Mouse (Mus musculus) neural tube, embryonic 15.5 days (tissue): ENCODE data around the gene Foxp1. TPM values are rescaled to one million over a fixed set of nuclear protein-coding genes. Genes with fewer than 3 reads are reported as not detected.
A peak's percentile ranks its signal among the peaks of the same experiment; 100 is the strongest.

ENCODE experiments used
- ATAC-seq: fragments of 200-750 bp; cut with Nextera tagmentation; 2 replicates; pipeline ENCODE4 v1.8.0; 2017; ENCODE audit warnings: mild to moderate bottlenecking, moderate TSS enrichment, moderate library complexity; ENCODE audit not compliant: low FRiP score
- H3K27ac ChIP-seq: fragments of 300-500 bp; sonication (generic); replicated peaks from 2 replicates; pipeline ENCODE4 v1.5.1; 2015; ENCODE audit warnings: mild to moderate bottlenecking, inconsistent platforms
- H3K27me3 ChIP-seq: fragments of 300-500 bp; sonication (generic); replicated peaks from 2 replicates; pipeline ENCODE4 v1.6.1; 2015; ENCODE audit warnings: inconsistent platforms
- H3K36me3 ChIP-seq: fragments of 300-500 bp; sonication (generic); 2 replicates; pipeline ENCODE4 v1.6.1; 2015; ENCODE audit warnings: inconsistent platforms
- H3K4me1 ChIP-seq: fragments of 300-500 bp; sonication (generic); 2 replicates; pipeline ENCODE4 v1.6.1; 2015; ENCODE audit warnings: inconsistent platforms
- H3K4me2 ChIP-seq: fragments of 300-500 bp; sonication (generic); 2 replicates; pipeline ENCODE4 v1.6.1; 2015; ENCODE audit warnings: inconsistent platforms, mild to moderate bottlenecking, moderate library complexity
- H3K4me3 ChIP-seq: fragments of 300-500 bp; sonication (generic); replicated peaks from 2 replicates; pipeline ENCODE4 v1.5.1; 2015; ENCODE audit warnings: mild to moderate bottlenecking, inconsistent platforms
- H3K9ac ChIP-seq: fragments of 300-500 bp; sonication (generic); replicated peaks from 2 replicates; pipeline ENCODE4 v1.6.1; 2015; ENCODE audit warnings: mild to moderate bottlenecking, inconsistent platforms
- H3K9me3 ChIP-seq: fragments of 300-500 bp; sonication (generic); replicated peaks from 2 replicates; pipeline ENCODE4 v1.6.1; 2016; ENCODE audit warnings: inconsistent platforms
- WGBS: fragments of 180-500 bp; shearing (Covaris S2); methylation state at CpG from one replicate; pipeline ENCODE4 v1.1.7; 2015; ENCODE audit warnings: mixed read lengths; 5-methylcytosine and 5-hydroxymethylcytosine counted together
- polyA plus RNA-seq: library from polyadenylated mRNA; unstranded; fragments of >200 nt; fragmentation: Nextera tagmentation; extraction: Ambion mirVana; gene quantifications from 2 replicates; pipeline ENCODE4 v1.2.1, GENCODE M21; 2015

Foxp1 gene
- polyA plus RNA-seq, 1 experiment from 2014 or later, result 51.0 TPM

- Histone ChIP-seq H3K9me3 (no peaks in the 10 kb centered on the region), H3K36me3 (no peaks in the 10 kb centered on the region), H3K4me3 (no peak overlapping the region), H3K27me3 (no peaks in the 10 kb centered on the region), H3K4me2 (no peak overlapping the region), H3K9ac (no peak overlapping the region), H3K27ac (no peak overlapping the region), H3K4me1 (peaks cover 21% of the 10 kb centered on the region; the same call in 1 of the 2 replicates)
- ATAC-seq, result no peak
- 50% methylated on average over 7 of the region's 7 CpGs for WGBS
Observed at GRCm38 (mm10) chr6:99104446-99104845, 418.1 kb downstream of the Foxp1 start.

- Histone ChIP-seq H3K4me1 (peaks cover 21% of the 10 kb centered on the region; the same call in 1 of the 2 replicates), H3K4me2 (no peak overlapping the region), H3K9me3 (no peaks in the 10 kb centered on the region), H3K4me3 (no peak overlapping the region), H3K36me3 (no peaks in the 10 kb centered on the region), H3K27ac (no peak overlapping the region), H3K9ac (no peak overlapping the region), H3K27me3 (no peaks in the 10 kb centered on the region)
- 40% methylated on average over 3 of the region's 3 CpGs for WGBS
- ATAC-seq, result no peak
Observed at GRCm38 (mm10) chr6:99103911-99104310, 418.6 kb downstream of the Foxp1 start.

GRCm38 (mm10) chr6:99101489-99101908, 421.0 kb downstream of the Foxp1 start:
- 17% methylated on average over 6 of the region's 6 CpGs for WGBS
- no peak overlapping the region for H3K27ac ChIP-seq
- ATAC-seq, result no peak

GRCm38 (mm10) chr6:99100331-99100730, 422.2 kb downstream of the Foxp1 start:
- no peak overlapping the region for H3K4me3 ChIP-seq
- no peak overlapping the region for H3K27ac ChIP-seq
- H3K4me1 ChIP-seq, result peaks cover 33% of the 10 kb centered on the region
- WGBS, result 73% methylated on average over 5 of the region's 5 CpGs
- peaks cover 4% of the 10 kb centered on the region; the same call in 1 of the 2 replicates for H3K27me3 ChIP-seq
- no peaks in the 10 kb centered on the region for H3K36me3 ChIP-seq
- no peak overlapping the region for H3K4me2 ChIP-seq
- H3K9me3 ChIP-seq, result no peaks in the 10 kb centered on the region
- no peak overlapping the region for H3K9ac ChIP-seq
- ATAC-seq, result no peak

More at GRCm38 (mm10) chr6:99101489-99101908, 421.0 kb downstream of the Foxp1 start:
- no peak overlapping the region for H3K9ac ChIP-seq
- H3K4me2 ChIP-seq, result peak overlapping the region; percentile 17; the same call in 1 of the 2 replicates
- no peak overlapping the region for H3K4me3 ChIP-seq
- H3K27me3 ChIP-seq, result peaks cover 4% of the 10 kb centered on the region; the same call in 1 of the 2 replicates
- peaks cover 23% of the 10 kb centered on the region; the same call in 1 of the 2 replicates for H3K4me1 ChIP-seq
- no peaks in the 10 kb centered on the region for H3K36me3 ChIP-seq
- no peaks in the 10 kb centered on the region for H3K9me3 ChIP-seq

GRCm38 (mm10) chr6:99099781-99100180, 422.7 kb downstream of the Foxp1 start:
- H3K4me3 ChIP-seq, result no peak overlapping the region
- no peak overlapping the region for H3K27ac ChIP-seq
- peaks cover 4% of the 10 kb centered on the region; the same call in 1 of the 2 replicates for H3K27me3 ChIP-seq
- no peak for ATAC-seq
- H3K4me1 ChIP-seq, result peaks cover 37% of the 10 kb centered on the region
- no peaks in the 10 kb centered on the region for H3K9me3 ChIP-seq
- H3K4me2 ChIP-seq, result no peak overlapping the region
- H3K36me3 ChIP-seq, result no peaks in the 10 kb centered on the region
- WGBS, result 49% methylated on average over 4 of the region's 4 CpGs
- H3K9ac ChIP-seq, result no peak overlapping the region

GRCm38 (mm10) chr6:99097191-99097590, 425.3 kb downstream of the Foxp1 start:
- Histone ChIP-seq H3K4me1 (peaks cover 35% of the 10 kb centered on the region), H3K9me3 (no peaks in the 10 kb centered on the region), H3K4me3 (no peak overlapping the region), H3K27me3 (peaks cover 4% of the 10 kb centered on the region; the same call in 1 of the 2 replicates), H3K27ac (no peak overlapping the region), H3K36me3 (no peaks in the 10 kb centered on the region), H3K9ac (no peak overlapping the region), H3K4me2 (no peak overlapping the region)
- 37% methylated on average over 7 of the region's 7 CpGs for WGBS
- no peak for ATAC-seq

- Histone ChIP-seq H3K9me3 (no peaks in the 10 kb centered on the region), H3K4me1 (peaks cover 33% of the 10 kb centered on the region), H3K4me3 (no peak overlapping the region), H3K27ac (no peak overlapping the region), H3K27me3 (peaks cover 4% of the 10 kb centered on the region; the same call in 1 of the 2 replicates), H3K4me2 (no peak overlapping the region), H3K36me3 (no peaks in the 10 kb centered on the region), H3K9ac (no peak overlapping the region)
- 58% methylated on average over 7 of the region's 7 CpGs for WGBS
- ATAC-seq, result no peak
Observed at GRCm38 (mm10) chr6:99096776-99097166, 425.8 kb downstream of the Foxp1 start.

- Histone ChIP-seq H3K27me3 (peaks cover 4% of the 10 kb centered on the region; the same call in 1 of the 2 replicates), H3K4me3 (peak overlapping the region; percentile 12; the same call in 1 of the 2 replicates), H3K4me1 (peaks cover 28% of the 10 kb centered on the region), H3K36me3 (no peaks in the 10 kb centered on the region), H3K4me2 (peak overlapping the region; percentile 46), H3K27ac (no peak overlapping the region), H3K9ac (no peak overlapping the region), H3K9me3 (no peaks in the 10 kb centered on the region)
- WGBS, result 38% methylated on average over 12 of the region's 12 CpGs
- ATAC-seq, result no peak
Observed at GRCm38 (mm10) chr6:99096105-99096775, 426.3 kb downstream of the Foxp1 start.

- H3K4me3 ChIP-seq, result peak overlapping the region; percentile 12; the same call in 1 of the 2 replicates
- no peak for ATAC-seq
- WGBS, result 23% methylated on average over 18 of the region's 18 CpGs
Observed at GRCm38 (mm10) chr6:99095185-99096104, 427.1 kb downstream of the Foxp1 start.

GRCm38 (mm10) chr6:99094339-99094989, 428.1 kb downstream of the Foxp1 start:
- WGBS, result 25% methylated on average over 10 of the region's 10 CpGs
- ATAC-seq, result no peak
- Histone ChIP-seq H3K4me1 (peaks cover 25% of the 10 kb centered on the region), H3K4me3 (no peak overlapping the region), H3K4me2 (peak overlapping the region; percentile 23; the same call in 1 of the 2 replicates), H3K36me3 (no peaks in the 10 kb centered on the region), H3K9ac (no peak overlapping the region), H3K27me3 (peaks cover 4% of the 10 kb centered on the region; the same call in 1 of the 2 replicates), H3K9me3 (no peaks in the 10 kb centered on the region), H3K27ac (peak overlapping the region; percentile 23; the same call in 1 of the 2 replicates)

More at GRCm38 (mm10) chr6:99095185-99096104, 427.1 kb downstream of the Foxp1 start:
- Histone ChIP-seq H3K4me2 (peak overlapping the region; percentile 46), H3K27ac (0 out of 2 replicates have a peak overlapping the region, but pooled peaks have one; percentile 37), H3K9ac (no peak overlapping the region), H3K9me3 (no peaks in the 10 kb centered on the region), H3K36me3 (no peaks in the 10 kb centered on the region), H3K27me3 (peaks cover 4% of the 10 kb centered on the region; the same call in 1 of the 2 replicates), H3K4me1 (peaks cover 25% of the 10 kb centered on the region)

- Histone ChIP-seq H3K9me3 (no peaks in the 10 kb centered on the region), H3K4me3 (no peak overlapping the region), H3K4me2 (no peak overlapping the region), H3K27ac (no peak overlapping the region), H3K36me3 (no peaks in the 10 kb centered on the region), H3K27me3 (peaks cover 4% of the 10 kb centered on the region; the same call in 1 of the 2 replicates), H3K4me1 (peaks cover 25% of the 10 kb centered on the region), H3K9ac (no peak overlapping the region)
- WGBS, result 23% methylated on average over 2 of the region's 2 CpGs
- no peak for ATAC-seq
Observed at GRCm38 (mm10) chr6:99093856-99094255, 428.7 kb downstream of the Foxp1 start.
